Mouse (Mus musculus): ENCODE measurements around the gene Ccdc60. TPM values are rescaled to one million over a fixed set of nuclear protein-coding genes. Genes with fewer than 3 reads are reported as not detected.

Gene Ccdc60
- polyA plus RNA-seq, 1 experiment from 2014 or later: 0.03 TPM

- Histone ChIP-seq H3K4me3 (replicated peaks) (no peak overlapping the region), H3K9me3 (replicated peaks) (no peaks in the 10 kb centered on the region), H3K4me1 (replicated peaks) (no peaks in the 10 kb centered on the region), H3K36me3 (replicated peaks) (no peaks in the 10 kb centered on the region), H3K9ac (no peak overlapping the region), H3K4me2 (no peak overlapping the region), H3K27ac (replicated peaks) (no peak overlapping the region), H3K27me3 (0 out of 2 replicates have a peak, but pooled peaks cover 3% of the 10 kb centered on the region)
- WGBS (ENCODE audit: insufficient replicate concordance): 47% methylated on average over 4 of the region's 4 CpGs
- no peak for ATAC-seq (ENCODE audit: insufficient read depth)
These were observed 172.7 kb downstream of the Ccdc60 start for GRCm38 (mm10) chr5:116116110-116116509.

DNA sequence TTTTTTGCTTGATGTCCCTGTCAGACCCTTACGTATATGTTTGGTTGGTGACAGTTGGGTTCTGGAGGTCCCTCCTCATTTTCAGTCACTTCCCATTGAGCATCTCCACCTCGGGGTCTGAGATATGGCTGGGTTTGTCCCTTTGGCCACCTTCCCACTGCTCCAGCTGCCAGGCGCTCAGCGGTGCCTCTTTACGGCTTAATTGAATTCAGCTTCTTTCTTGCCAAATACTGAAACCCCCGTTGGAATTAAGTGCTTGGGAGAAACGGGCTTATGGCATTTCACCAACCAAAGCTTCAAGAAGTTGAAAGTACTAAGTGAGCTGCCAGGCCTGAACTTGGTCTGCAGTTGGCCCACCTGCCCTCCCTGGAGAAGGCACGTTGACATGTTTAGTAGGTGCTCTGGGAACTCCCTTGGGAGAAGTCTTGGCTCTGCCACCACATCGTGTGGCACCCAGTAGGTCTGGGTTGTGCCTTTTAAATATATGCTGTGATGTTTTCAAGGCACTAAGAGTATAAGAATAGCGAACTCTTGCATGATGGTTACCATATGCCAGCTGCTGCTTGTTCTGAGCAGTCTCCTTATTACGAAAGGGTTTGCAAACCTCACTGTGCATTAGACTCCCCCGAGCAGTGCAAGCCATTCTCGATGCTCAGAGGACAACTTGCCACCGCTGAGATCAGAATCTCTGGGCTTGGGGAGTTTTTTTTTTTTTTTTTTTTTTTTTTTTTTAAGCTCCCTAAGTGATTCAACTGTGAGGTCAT lies 173.5 kb downstream of the Ccdc60 start:
- no peak overlapping the region for H3K4me2 ChIP-seq
- WGBS (ENCODE audit: insufficient replicate concordance): 61% methylated on average over 14 of the region's 14 CpGs
- no peak overlapping the region for H3K9ac ChIP-seq
- no peaks in the 10 kb centered on the region for H3K9me3 ChIP-seq (replicated peaks)
- H3K27ac ChIP-seq (replicated peaks): no peak overlapping the region
- no peak for ATAC-seq (ENCODE audit: insufficient read depth)
- 0 out of 2 replicates have a peak, but pooled peaks cover 3% of the 10 kb centered on the region for H3K27me3 ChIP-seq
- H3K4me1 ChIP-seq (replicated peaks): no peaks in the 10 kb centered on the region
- H3K4me3 ChIP-seq (replicated peaks): no peak overlapping the region
- H3K36me3 ChIP-seq (replicated peaks): no peaks in the 10 kb centered on the region

GRCm38 (mm10) chr5:116108651-116109050 lies 180.1 kb downstream of the Ccdc60 start:
- H3K4me1 ChIP-seq (replicated peaks): no peaks in the 10 kb centered on the region
- no peaks in the 10 kb centered on the region for H3K9me3 ChIP-seq (replicated peaks)
- 69% methylated on average over 10 of the region's 10 CpGs for WGBS (ENCODE audit: insufficient replicate concordance)
- H3K4me3 ChIP-seq (replicated peaks): no peak overlapping the region
- no peak overlapping the region for H3K9ac ChIP-seq
- no peaks in the 10 kb centered on the region for H3K27me3 ChIP-seq
- no peak overlapping the region for H3K4me2 ChIP-seq
- ATAC-seq (ENCODE audit: insufficient read depth): no peak
- no peak overlapping the region for H3K27ac ChIP-seq (replicated peaks)
- H3K36me3 ChIP-seq (replicated peaks): no peaks in the 10 kb centered on the region

- H3K4me1 ChIP-seq (replicated peaks): no peaks in the 10 kb centered on the region
- no peak overlapping the region for H3K27ac ChIP-seq (replicated peaks)
- H3K9me3 ChIP-seq (replicated peaks): no peaks in the 10 kb centered on the region
- peaks cover 22% of the 10 kb centered on the region for H3K27me3 ChIP-seq
- no peak overlapping the region for H3K4me2 ChIP-seq
- H3K36me3 ChIP-seq (replicated peaks): no peaks in the 10 kb centered on the region
- H3K9ac ChIP-seq: no peak overlapping the region
- ATAC-seq (ENCODE audit: insufficient read depth): no peak
- H3K4me3 ChIP-seq (replicated peaks): no peak overlapping the region
- WGBS (ENCODE audit: insufficient replicate concordance): 58% methylated on average over 6 of the region's 6 CpGs
These were observed 204.6 kb downstream of the Ccdc60 start for GRCm38 (mm10) chr5:116084231-116084630.

- ATAC-seq (ENCODE audit: insufficient read depth): no peak
- Histone ChIP-seq H3K36me3 (replicated peaks) (no peaks in the 10 kb centered on the region), H3K4me2 (no peak within 1 kb of the TSS), H3K9me3 (replicated peaks) (no peaks in the 10 kb centered on the region), H3K27ac (replicated peaks) (no peak within 1 kb of the TSS), H3K4me1 (replicated peaks) (no peaks in the 10 kb centered on the region), H3K9ac (no peak within 1 kb of the TSS), H3K4me3 (replicated peaks) (no peak within 1 kb of the TSS), H3K27me3 (peaks cover 22% of the 10 kb centered on the region)
- 24% methylated on average over 17 of the region's 17 CpGs for WGBS (ENCODE audit: insufficient replicate concordance)
These were observed 205.7 kb downstream of the Ccdc60 start, which contains the start of gene Tmem233 for GRCm38 (mm10) chr5:116083081-116083480. Tmem233 (minus strand) TSS chr5:116083244.

DNA sequence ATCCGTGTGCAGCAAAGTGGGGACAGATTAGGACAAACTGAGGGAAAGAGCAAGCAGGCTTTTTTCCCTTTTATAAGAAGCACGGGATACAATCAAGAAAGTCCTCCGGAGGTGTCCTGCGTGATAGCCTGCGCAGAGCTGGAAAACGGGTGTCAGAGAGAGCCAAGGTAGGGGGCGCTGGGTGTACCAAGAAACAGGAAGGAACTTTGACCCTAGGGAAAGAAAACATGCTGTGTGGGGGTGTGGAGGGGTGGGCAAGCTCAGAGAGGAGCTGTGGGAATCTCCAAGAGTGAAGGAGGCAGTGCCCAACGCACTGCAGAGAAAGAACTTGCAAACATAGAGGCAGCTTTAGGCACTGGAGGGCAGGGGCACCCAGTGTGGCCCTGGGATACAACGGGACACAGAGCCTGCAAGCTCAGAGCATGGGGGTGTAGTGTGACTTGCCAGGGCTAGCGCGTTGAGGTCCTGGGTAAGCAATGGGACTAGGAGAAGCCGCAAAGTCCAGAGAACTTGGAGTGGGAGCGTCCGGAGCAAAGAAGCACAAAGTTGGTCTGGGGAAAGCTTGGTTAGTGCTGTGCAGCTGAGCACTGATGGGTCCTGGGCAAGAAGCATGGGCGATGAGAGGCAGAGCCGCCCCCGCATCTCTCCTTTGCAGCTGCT lies 206.4 kb downstream of the Ccdc60 start:
- Histone ChIP-seq H3K27ac (replicated peaks) (no peak overlapping the region), H3K27me3 (peaks cover 22% of the 10 kb centered on the region)
- ATAC-seq (ENCODE audit: insufficient read depth): no peak

DNA sequence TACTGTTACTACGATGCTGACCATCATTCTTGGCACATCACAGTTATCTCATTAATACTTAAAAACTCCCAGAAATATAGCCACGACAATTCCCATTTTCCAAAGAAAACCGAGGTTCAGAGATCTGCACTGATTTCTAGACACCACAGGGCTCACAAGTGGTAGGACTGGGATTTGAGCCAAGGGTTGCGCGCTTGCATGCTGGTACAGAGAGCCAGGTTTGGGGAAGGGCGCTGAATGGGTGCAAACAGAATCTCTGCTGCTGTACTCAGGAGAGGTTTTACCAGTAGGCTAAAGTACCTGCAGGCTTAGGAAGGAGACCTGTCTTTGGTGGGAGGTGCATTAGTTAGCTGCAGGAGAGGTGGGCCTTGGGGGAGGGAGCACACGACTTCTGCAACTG lies 207.2 kb downstream of the Ccdc60 start:
- WGBS (ENCODE audit: insufficient replicate concordance): 53% methylated on average over 7 of the region's 7 CpGs
- Histone ChIP-seq H3K27ac (replicated peaks) (no peak overlapping the region), H3K4me3 (replicated peaks) (no peak overlapping the region), H3K4me2 (no peak overlapping the region), H3K27me3 (peaks cover 22% of the 10 kb centered on the region), H3K36me3 (replicated peaks) (no peaks in the 10 kb centered on the region), H3K9me3 (replicated peaks) (no peaks in the 10 kb centered on the region), H3K4me1 (replicated peaks) (no peaks in the 10 kb centered on the region), H3K9ac (no peak overlapping the region)
- ATAC-seq (ENCODE audit: insufficient read depth): no peak

More for the DNA sequence above, 206.4 kb downstream of the Ccdc60 start:
- WGBS (ENCODE audit: insufficient replicate concordance): 33% methylated on average over 17 of the region's 17 CpGs
- H3K9me3 ChIP-seq (replicated peaks): no peaks in the 10 kb centered on the region
- H3K4me3 ChIP-seq (replicated peaks): no peak overlapping the region
- H3K4me2 ChIP-seq: no peak overlapping the region
- H3K4me1 ChIP-seq (replicated peaks): no peaks in the 10 kb centered on the region
- no peak overlapping the region for H3K9ac ChIP-seq
- H3K36me3 ChIP-seq (replicated peaks): no peaks in the 10 kb centered on the region

- 14% methylated on average over 6 of the region's 6 CpGs for WGBS (ENCODE audit: insufficient replicate concordance)
- peaks cover 22% of the 10 kb centered on the region for H3K27me3 ChIP-seq
These were observed 208.0 kb downstream of the Ccdc60 start for GRCm38 (mm10) chr5:116080736-116081135.

More at GRCm38 (mm10) chr5:116080736-116081135, 208.0 kb downstream of the Ccdc60 start:
- Histone ChIP-seq H3K4me2 (no peak overlapping the region), H3K27ac (replicated peaks) (no peak overlapping the region), H3K4me3 (replicated peaks) (no peak overlapping the region), H3K9me3 (replicated peaks) (no peaks in the 10 kb centered on the region), H3K9ac (no peak overlapping the region), H3K4me1 (replicated peaks) (no peaks in the 10 kb centered on the region), H3K36me3 (replicated peaks) (no peaks in the 10 kb centered on the region)
- ATAC-seq (ENCODE audit: insufficient read depth): no peak

Other genes with a start within 250 kb of the Ccdc60 start
- not detected in 2 replicates for gene Tmem233, start 205.7 kb downstream of the Ccdc60 start, polyA plus RNA-seq (2015; fragmentation: Nextera tagmentation; extraction: Ambion mirVana)
- gene Hspb8, start 133.9 kb upstream of the Ccdc60 start, polyA plus RNA-seq (2015; fragmentation: Nextera tagmentation; extraction: Ambion mirVana): 3.4 and 3.6 TPM in 2 replicates